Mouse (Mus musculus) adrenal gland, postnatal 25 days (tissue): ENCODE results near the gene Xrn2. TPM values are rescaled to one million over a fixed set of nuclear protein-coding genes. Genes with fewer than 3 reads are reported as not detected.
A peak's percentile ranks its signal among the peaks of the same experiment; 100 is the strongest.
"Not testable (repeated sequence)": the region's sequence is repeated elsewhere in the genome, so short reads cannot be mapped to it uniquely, and the experiment has no call there.

Experiments used
- DNase-seq: peaks from one replicate; pipeline ENCODE4 v3.0.0; 2021; ENCODE audit warnings: mixed read lengths
- long read RNA-seq: library from polyadenylated mRNA; stranded (forward); transcript quantifications from one replicate; pipeline ENCODE4 v2.0.0, GENCODE M21; 2021
- total RNA-seq: library from RNA; stranded (reverse); gene quantifications from 2 replicates; pipeline ENCODE4 v1.2.3, GENCODE M21; 2021

The Xrn2 gene
- 62.0 and 80.8 TPM in 2 replicates for total RNA-seq
- long read RNA-seq, transcript Xrn2-201 (30 exons, 3,434 nt), result major isoform, 34 of 60 reads
- long read RNA-seq, partial matches to known transcripts, result 14 of 60 reads
- long read RNA-seq, other reads (novel, unspliced or antisense), result 12 of 60 reads

GRCm38 (mm10) chr2:147012623-147013184 lies at the start of gene Xrn2:
Gene Xrn2, plus strand, starts transcription at chr2:147012996.
- DNase-seq, result peak; percentile 94

- no peak for DNase-seq
These were observed 37.8 kb upstream of the Xrn2 start for GRCm38 (mm10) chr2:146975024-146975423.

- DNase-seq, result no peak
These were observed 37.3 kb upstream of the Xrn2 start for GRCm38 (mm10) chr2:146975453-146976028.

GRCm38 (mm10) chr2:146982786-146983185 lies 30.0 kb upstream of the Xrn2 start:
- no peak for DNase-seq

GRCm38 (mm10) chr2:146984831-146985230 lies 28.0 kb upstream of the Xrn2 start:
- DNase-seq, result no peak

- no peak for DNase-seq
These were observed 27.0 kb upstream of the Xrn2 start for GRCm38 (mm10) chr2:146985807-146986206.

- no peak for DNase-seq
These were observed 26.4 kb upstream of the Xrn2 start for GRCm38 (mm10) chr2:146986429-146986828.

- no peak for DNase-seq
These were observed 5.5 kb upstream of the Xrn2 start for GRCm38 (mm10) chr2:147007265-147007664.

GRCm38 (mm10) chr2:147009084-147009483 lies 3.7 kb upstream of the Xrn2 start:
- no peak for DNase-seq

- DNase-seq, result no peak
These were observed 2.7 kb upstream of the Xrn2 start for GRCm38 (mm10) chr2:147010141-147010540.

- DNase-seq, result no peak
These were observed 1.8 kb upstream of the Xrn2 start for GRCm38 (mm10) chr2:147010952-147011351.

- peak; percentile 12 for DNase-seq
These were observed 1.2 kb upstream of the Xrn2 start for GRCm38 (mm10) chr2:147011474-147012140.

GRCm38 (mm10) chr2:147012141-147012622 lies 614 bp upstream of the Xrn2 start:
- DNase-seq, result no peak

GRCm38 (mm10) chr2:147013194-147013969 lies 586 bp downstream of the Xrn2 start:
- peak; percentile 59 for DNase-seq

- no peak for DNase-seq
These were observed 1.5 kb downstream of the Xrn2 start for GRCm38 (mm10) chr2:147014101-147014886.

GRCm38 (mm10) chr2:147022041-147022440 lies 9.2 kb downstream of the Xrn2 start:
- not testable (repeated sequence) for DNase-seq

GRCm38 (mm10) chr2:147023067-147023466 lies 10.3 kb downstream of the Xrn2 start:
- DNase-seq, result no peak

GRCm38 (mm10) chr2:147023560-147023959 lies 10.8 kb downstream of the Xrn2 start:
- no peak for DNase-seq

- DNase-seq, result no peak
These were observed 20.3 kb downstream of the Xrn2 start for GRCm38 (mm10) chr2:147033065-147033464.

- no peak for DNase-seq
These were observed 23.1 kb downstream of the Xrn2 start for GRCm38 (mm10) chr2:147035864-147036263.

GRCm38 (mm10) chr2:147047051-147047450 lies 34.3 kb downstream of the Xrn2 start:
- DNase-seq, result no peak
